Mouse (Mus musculus) heart, adult 2 months (tissue): ENCODE data around the gene Gm13276. TPM values are rescaled to one million over a fixed set of nuclear protein-coding genes. Genes with fewer than 3 reads are reported as not detected.
"Not testable (repeated sequence)": the region's sequence is repeated elsewhere in the genome, so short reads cannot be mapped to it uniquely, and the experiment has no call there.

Experiments
- DNase-seq, 2 experiments: peaks; one replicate each; pipeline ENCODE4 v3.0.0; 2021
- H3K27ac ChIP-seq: fragments of 200-600 bp; 2 replicates; pipeline ENCODE4 v1.8.1; 2022
- H3K27me3 ChIP-seq: fragments of 200-500 bp; 2 replicates; pipeline ENCODE4 v1.6.1; 2012; ENCODE audit warnings: mild to moderate bottlenecking, low read length, inconsistent platforms, mixed read lengths; ENCODE audit not compliant: control insufficient read depth, insufficient read depth
- H3K36me3 ChIP-seq: fragments of 200-500 bp; 2 replicates; pipeline ENCODE4 v1.6.1; 2012; ENCODE audit warnings: low read length, inconsistent platforms; ENCODE audit not compliant: control insufficient read depth, insufficient read depth
- H3K4me1 ChIP-seq: fragments of 200-500 bp; 2 replicates; pipeline ENCODE4 v1.6.1; 2011; ENCODE audit warnings: low read length; ENCODE audit not compliant: control insufficient read depth, insufficient read depth
- H3K4me3 ChIP-seq: fragments of 200-600 bp; 2 replicates; pipeline ENCODE4 v1.8.1; 2022
- H3K79me2 ChIP-seq: fragments of 200-500 bp; replicated peaks from 2 replicates; pipeline ENCODE4 v1.6.1; 2012; ENCODE audit warnings: mild to moderate bottlenecking, inconsistent platforms, low read length, moderate library complexity, mixed read lengths; ENCODE audit not compliant: control insufficient read depth, insufficient read depth
- H3K9ac ChIP-seq: fragments of 200-500 bp; 2 replicates; pipeline ENCODE4 v1.6.1; 2012; ENCODE audit warnings: low read depth, mild to moderate bottlenecking, control low read depth, inconsistent platforms, low read length, mixed read lengths
- CTCF ChIP-seq: fragments of 200-600 bp; IDR thresholded peaks from 2 replicates; pipeline ENCODE4 v1.8.1; 2022; ENCODE audit warnings: antibody characterized with exemption, mild to moderate bottlenecking, moderate library complexity
- WGBS: fragments of 180-500 bp; shearing (Covaris S2); methylation state at CpG from one replicate; pipeline ENCODE4 v1.1.7; 2018; 5-methylcytosine and 5-hydroxymethylcytosine counted together
- intact Hi-C: fragments of 180-260 bp; cut with DNase I; formaldehyde crosslinking; loops from one replicate; pipeline ENCODE4 v1.15.1; 2025
- polyA plus RNA-seq: library from polyadenylated mRNA; depleted of rRNA; stranded (reverse); fragments of >200 nt; gene quantifications from 2 replicates; pipeline ENCODE4 v1.2.3, GENCODE M21; 2012
- total RNA-seq, 2 experiments: library from RNA; stranded (reverse); gene quantifications; 2 replicates each; pipeline ENCODE4 v1.2.3; 2021

Gene Gm13276
- total and polyA plus RNA-seq, 3 experiments = not detected

GRCm38 (mm10) chr4:88782335-88782734 lies 3.2 kb upstream of the Gm13276 start:
- peak in 1 of 2 experiments; percentile 56 for DNase-seq
- H3K4me3 ChIP-seq, H3K27ac ChIP-seq: not testable (repeated sequence)

GRCm38 (mm10) chr4:88788402-88788801 lies 2.9 kb downstream of the Gm13276 start, which contains the start of gene Gm13277:
Gene Gm13277, plus strand, starts transcription at chr4:88788632.
- H3K27ac ChIP-seq, H3K79me2 ChIP-seq, H3K4me1 ChIP-seq, intact Hi-C loops, H3K27me3 ChIP-seq, H3K36me3 ChIP-seq, H3K4me3 ChIP-seq, H3K9ac ChIP-seq: not testable (repeated sequence)
- TF ChIP-seq CTCF = peak; percentile 52
- peak; percentile 68 to 78 for DNase-seq
- 0% methylated on average over 5 of the region's 28 CpGs for WGBS

More at GRCm38 (mm10) chr4:88782335-88782734, 3.2 kb upstream of the Gm13276 start:
- H3K27me3 ChIP-seq, H3K79me2 ChIP-seq, H3K4me1 ChIP-seq, H3K36me3 ChIP-seq, intact Hi-C loops: not testable (repeated sequence)
- 0% methylated on average over 11 of the region's 31 CpGs for WGBS
- peak; percentile 28; the same call in 1 of the 2 replicates for TF ChIP-seq CTCF
- H3K9ac ChIP-seq = peak overlapping the region; percentile 60

- H3K4me3 ChIP-seq, intact Hi-C loops, H3K79me2 ChIP-seq, H3K36me3 ChIP-seq, H3K9ac ChIP-seq, H3K27ac ChIP-seq, H3K27me3 ChIP-seq, DNase-seq, H3K4me1 ChIP-seq: not testable (repeated sequence)
- WGBS = no CpG with 5 or more reads among the region's 28 CpGs
Measured at GRCm38 (mm10) chr4:88791250-88791649, 5.7 kb downstream of the Gm13276 start, which contains the start of gene Gm13278. Gene Gm13278, plus strand, starts transcription at chr4:88791550.

- peak within 1 kb of the TSS; percentile 10 for H3K27ac ChIP-seq
Measured at GRCm38 (mm10) chr4:88793936-88794675, 8.6 kb downstream of the Gm13276 start, which contains the start of gene Gm13275. Gene Gm13275, plus strand, starts transcription at chr4:88794487.

GRCm38 (mm10) chr4:88797097-88797496 lies 11.6 kb downstream of the Gm13276 start, which contains the start of gene Gm13279:
Gene Gm13279, plus strand, starts transcription at chr4:88797397.
- no CpG with 5 or more reads among the region's 28 CpGs for WGBS
- intact Hi-C loops = not testable (repeated sequence)

More at GRCm38 (mm10) chr4:88793936-88794675, 8.6 kb downstream of the Gm13276 start, which contains the start of gene Gm13275:
- peak; percentile 73 to 89 for DNase-seq
- H3K27me3 ChIP-seq, H3K9ac ChIP-seq, H3K36me3 ChIP-seq, intact Hi-C loops, H3K79me2 ChIP-seq, H3K4me1 ChIP-seq: not testable (repeated sequence)
- TF ChIP-seq CTCF = peak; percentile 50
- WGBS = under 1% methylated on average over 19 of the region's 52 CpGs
- peak within 1 kb of the TSS; percentile 16 for H3K4me3 ChIP-seq

GRCm38 (mm10) chr4:88799365-88799764 lies 13.9 kb downstream of the Gm13276 start, which contains the start of gene Gm13285:
Gene Gm13285, plus strand, starts transcription at chr4:88799665.
- H3K4me3 ChIP-seq, H3K4me1 ChIP-seq, H3K27me3 ChIP-seq, H3K36me3 ChIP-seq, H3K27ac ChIP-seq, H3K79me2 ChIP-seq, H3K9ac ChIP-seq, intact Hi-C loops, DNase-seq: not testable (repeated sequence)
- WGBS = 12% methylated on average over 5 of the region's 7 CpGs

More at GRCm38 (mm10) chr4:88797097-88797496, 11.6 kb downstream of the Gm13276 start, which contains the start of gene Gm13279:
- not testable (repeated sequence) for H3K36me3 ChIP-seq, DNase-seq, H3K9ac ChIP-seq, H3K27ac ChIP-seq, H3K4me1 ChIP-seq, H3K27me3 ChIP-seq, H3K79me2 ChIP-seq, H3K4me3 ChIP-seq

GRCm38 (mm10) chr4:88802954-88803353 lies 17.4 kb downstream of the Gm13276 start, which contains the start of gene Gm13287:
Gene Gm13287, plus strand, starts transcription at chr4:88803254.
- H3K36me3 ChIP-seq, H3K79me2 ChIP-seq, H3K27ac ChIP-seq, H3K4me3 ChIP-seq, DNase-seq, H3K9ac ChIP-seq, H3K4me1 ChIP-seq, intact Hi-C loops, H3K27me3 ChIP-seq: not testable (repeated sequence)
- no CpG with 5 or more reads among the region's 29 CpGs for WGBS

GRCm38 (mm10) chr4:88805231-88805630 lies 19.7 kb downstream of the Gm13276 start, which contains the start of gene Gm13288:
Gene Gm13288, plus strand, starts transcription at chr4:88805531.
- peak within 1 kb of the TSS; percentile 59; the same call in 1 of the 2 replicates for H3K9ac ChIP-seq
- H3K27ac ChIP-seq, H3K79me2 ChIP-seq, intact Hi-C loops, DNase-seq, H3K36me3 ChIP-seq, H3K4me1 ChIP-seq, H3K27me3 ChIP-seq, H3K4me3 ChIP-seq: not testable (repeated sequence)
- no CpG with 5 or more reads among the region's 8 CpGs for WGBS
